Mouse (Mus musculus) erythroblast, embryonic 14.5 days (primary cell): ENCODE data around the gene Khdc3. TPM values are rescaled to one million over a fixed set of nuclear protein-coding genes. Genes with fewer than 3 reads are reported as not detected.

ENCODE experiments used
- H3K27me3 ChIP-seq: 2 replicates; pipeline ENCODE4 v1.6.1; 2012; ENCODE audit warnings: inconsistent platforms; ENCODE audit not compliant: control insufficient read depth
- H3K36me3 ChIP-seq: 2 replicates; pipeline ENCODE4 v1.6.1; 2012; ENCODE audit warnings: mild to moderate bottlenecking, inconsistent platforms; ENCODE audit not compliant: control insufficient read depth
- H3K4me1 ChIP-seq: 2 replicates; pipeline ENCODE4 v1.6.1; 2012; ENCODE audit warnings: inconsistent platforms; ENCODE audit not compliant: control insufficient read depth
- H3K4me3 ChIP-seq: replicated peaks from 2 replicates; pipeline ENCODE3; 2012; ENCODE audit warnings: moderate library complexity, mild to moderate bottlenecking, inconsistent platforms
- H3K9me3 ChIP-seq: 2 replicates; pipeline ENCODE4 v1.6.1; 2012; ENCODE audit warnings: low read length, inconsistent platforms, mixed read lengths; ENCODE audit not compliant: control insufficient read depth
- GATA1 ChIP-seq: IDR thresholded peaks from 2 replicates; pipeline ENCODE4 v1.6.1; 2012; ENCODE audit warnings: low read length, inconsistent platforms, mixed read lengths
- TAL1 ChIP-seq: IDR thresholded peaks from 3 replicates; pipeline ENCODE4 v1.6.1; 2012; ENCODE audit warnings: low read length, inconsistent platforms, mixed read lengths
- polyA plus RNA-seq: library from polyadenylated mRNA; stranded (reverse); fragments of >175 nt; gene quantifications from 2 replicates; pipeline ENCODE4 v1.2.3, GENCODE M21; 2012

Khdc3 gene
- polyA plus RNA-seq: not detected in 2 replicates

DNA sequence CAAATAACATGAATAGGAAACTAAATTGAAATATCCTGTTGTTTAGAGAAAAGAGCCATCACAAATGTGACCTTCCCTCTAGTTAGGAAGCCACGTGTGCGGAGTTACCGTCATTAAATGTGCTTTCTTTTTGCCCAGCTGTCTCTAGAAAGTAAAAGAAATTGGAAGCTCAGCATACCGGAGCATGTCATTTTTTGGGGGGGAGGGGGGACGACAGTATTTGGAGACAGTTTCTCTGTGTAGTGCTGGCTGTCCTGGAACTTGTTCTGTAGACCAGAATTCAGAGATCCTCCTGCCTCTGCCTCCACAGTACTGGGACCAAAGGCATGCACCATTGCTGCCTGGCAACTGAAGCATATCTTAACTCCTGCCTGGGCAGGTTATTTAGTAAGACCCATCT, at the start of gene Khdc3:
Khdc3 (plus strand) TSS at position 301 of the 400 bp plus-strand sequence.
- Histone ChIP-seq H3K27me3 (peaks cover 43% of the 10 kb centered on the region), H3K4me3 (no peak within 1 kb of the TSS), H3K4me1 (peaks cover 6% of the 10 kb centered on the region), H3K9me3 (no peaks in the 10 kb centered on the region), H3K36me3 (no peaks in the 10 kb centered on the region)
- TF ChIP-seq GATA1: no peak
- TF ChIP-seq TAL1: no peak

DNA sequence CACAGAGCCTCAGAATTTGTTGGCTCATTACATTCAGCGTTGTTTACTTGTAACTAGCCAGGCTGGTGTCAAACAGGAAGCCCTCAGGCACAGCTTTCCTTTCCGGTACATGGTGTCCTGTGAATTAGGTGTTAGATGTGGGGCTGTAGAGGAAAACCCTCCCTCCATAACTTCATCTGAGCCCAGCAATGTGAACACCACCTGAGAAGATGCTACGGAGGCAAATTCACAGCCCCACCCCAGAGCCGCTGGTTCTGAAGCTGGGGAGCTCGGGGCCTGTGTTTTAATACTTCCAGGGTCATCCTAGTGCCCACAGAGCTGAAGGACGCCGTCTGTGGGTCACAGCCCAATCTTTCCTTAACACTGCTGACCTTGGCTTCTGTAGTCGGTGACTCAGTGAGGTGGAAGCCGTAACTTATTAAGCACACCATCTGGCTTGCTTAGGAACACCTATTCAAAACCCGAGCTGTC, 46.2 kb upstream of the Khdc3 start:
- H3K27me3 ChIP-seq: no peaks in the 10 kb centered on the region
- H3K4me3 ChIP-seq: no peak overlapping the region
- no peaks in the 10 kb centered on the region for H3K4me1 ChIP-seq
- no peaks in the 10 kb centered on the region for H3K36me3 ChIP-seq
- H3K9me3 ChIP-seq: no peaks in the 10 kb centered on the region
- no peak for TF ChIP-seq TAL1
- TF ChIP-seq GATA1: no peak

DNA sequence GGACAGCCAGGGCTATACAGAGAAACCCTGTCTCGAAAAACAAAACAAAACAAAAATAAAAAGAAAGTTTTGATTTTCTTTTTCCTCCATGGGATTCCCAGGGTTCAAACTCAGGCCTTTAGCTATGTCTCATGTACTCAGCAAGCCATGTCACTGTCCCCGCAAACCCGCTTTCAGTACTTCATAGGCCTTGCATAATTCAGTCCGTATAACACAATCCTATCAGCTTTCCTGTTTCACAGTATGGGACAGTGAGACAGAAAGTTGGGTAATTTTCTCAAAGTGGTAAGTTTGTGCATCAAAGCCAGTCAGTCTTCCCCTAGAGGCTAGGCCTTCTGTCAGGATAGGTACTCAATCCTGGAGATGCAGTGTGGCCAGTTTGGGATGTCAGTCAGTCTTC, 42.4 kb upstream of the Khdc3 start:
- H3K36me3 ChIP-seq: no peaks in the 10 kb centered on the region
- no peak overlapping the region for H3K4me3 ChIP-seq
- no peaks in the 10 kb centered on the region for H3K9me3 ChIP-seq
- TF ChIP-seq GATA1: no peak
- no peak for TF ChIP-seq TAL1
- H3K27me3 ChIP-seq: no peaks in the 10 kb centered on the region
- H3K4me1 ChIP-seq: no peaks in the 10 kb centered on the region

DNA sequence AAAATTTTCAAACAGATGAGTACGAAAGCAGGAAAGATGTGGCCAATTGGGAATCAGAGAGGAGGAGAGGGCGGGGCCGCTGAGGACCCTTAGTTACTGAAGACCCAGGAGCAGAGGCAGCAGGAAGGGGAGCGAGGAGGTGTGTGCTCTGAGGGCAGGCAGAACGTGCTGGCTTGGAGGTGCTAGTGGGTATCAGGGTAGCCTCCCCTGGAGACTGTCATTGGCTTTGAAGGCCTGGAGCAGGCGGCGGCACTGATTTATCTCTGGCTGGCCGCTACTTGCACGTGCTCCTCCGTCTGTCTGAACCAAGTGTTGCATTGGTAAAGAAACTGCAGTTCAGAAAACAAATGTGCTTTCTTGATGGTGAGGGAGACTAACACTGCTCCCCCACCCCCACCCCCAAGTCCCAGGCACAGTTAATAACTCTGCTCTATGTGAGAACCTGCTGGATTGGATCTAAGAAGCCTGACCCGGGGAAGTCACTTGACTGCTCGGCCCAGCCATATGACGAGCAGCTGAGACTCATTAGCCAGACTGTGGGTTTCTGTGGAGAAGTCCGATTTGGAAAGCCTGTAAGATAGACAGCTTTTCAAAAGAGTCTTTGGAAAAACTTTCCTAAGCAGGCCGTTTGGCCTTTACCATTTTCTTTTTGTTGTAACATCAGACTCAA, 37.9 kb upstream of the Khdc3 start:
- Histone ChIP-seq H3K27me3 (no peaks in the 10 kb centered on the region), H3K4me3 (no peak overlapping the region), H3K9me3 (no peaks in the 10 kb centered on the region), H3K4me1 (no peaks in the 10 kb centered on the region), H3K36me3 (no peaks in the 10 kb centered on the region)
- TF ChIP-seq GATA1: no peak
- TF ChIP-seq TAL1: no peak

DNA sequence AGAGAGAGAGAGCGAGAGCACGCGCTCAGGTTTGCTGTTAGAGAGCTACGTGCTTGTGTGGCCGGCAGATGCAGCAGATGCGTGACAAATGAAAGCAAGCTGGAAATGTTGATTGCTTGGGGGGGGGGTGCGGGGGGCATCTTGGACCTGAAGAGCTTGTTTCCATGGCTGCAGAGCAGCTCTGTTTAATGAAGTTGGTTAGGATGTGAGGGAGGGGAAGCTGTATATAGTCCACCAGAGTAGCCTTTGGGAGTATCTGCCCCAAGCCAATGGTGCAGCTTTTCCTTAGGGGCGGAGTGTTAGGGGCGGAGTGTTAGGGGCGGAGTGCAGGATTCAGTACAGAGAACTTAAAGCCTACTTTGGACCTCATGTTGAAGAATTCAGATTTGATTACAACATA, 34.5 kb upstream of the Khdc3 start:
- no peaks in the 10 kb centered on the region for H3K27me3 ChIP-seq
- no peaks in the 10 kb centered on the region for H3K9me3 ChIP-seq
- no peak for TF ChIP-seq TAL1
- no peak for TF ChIP-seq GATA1
- H3K4me1 ChIP-seq: no peaks in the 10 kb centered on the region
- H3K36me3 ChIP-seq: no peaks in the 10 kb centered on the region
- H3K4me3 ChIP-seq: no peak overlapping the region

DNA sequence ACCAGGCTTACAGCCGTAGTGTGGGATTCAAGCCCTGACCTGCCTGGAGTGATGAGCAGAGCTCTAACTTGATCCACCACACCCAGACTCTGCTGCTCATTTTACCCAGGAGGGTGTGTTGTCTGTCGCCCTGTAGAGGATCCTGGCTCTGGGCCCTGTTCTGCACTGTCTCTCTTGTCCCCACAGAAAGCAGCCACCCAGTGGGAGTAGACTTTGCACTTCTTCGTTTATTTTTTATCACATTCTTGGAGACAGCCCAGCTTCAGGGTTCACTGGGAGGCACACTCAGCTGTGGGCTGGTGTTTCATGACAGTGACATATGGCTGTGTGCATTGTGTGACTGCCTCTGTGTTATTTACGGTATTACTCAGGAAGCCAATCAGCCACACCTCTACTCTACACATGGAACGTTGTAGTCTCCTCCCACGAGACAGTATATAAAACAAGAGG, 33.4 kb upstream of the Khdc3 start:
- no peaks in the 10 kb centered on the region for H3K36me3 ChIP-seq
- no peaks in the 10 kb centered on the region for H3K27me3 ChIP-seq
- no peak overlapping the region for H3K4me3 ChIP-seq
- H3K9me3 ChIP-seq: no peaks in the 10 kb centered on the region
- TF ChIP-seq GATA1 (no peak), TAL1 (no peak)
- H3K4me1 ChIP-seq: no peaks in the 10 kb centered on the region

DNA sequence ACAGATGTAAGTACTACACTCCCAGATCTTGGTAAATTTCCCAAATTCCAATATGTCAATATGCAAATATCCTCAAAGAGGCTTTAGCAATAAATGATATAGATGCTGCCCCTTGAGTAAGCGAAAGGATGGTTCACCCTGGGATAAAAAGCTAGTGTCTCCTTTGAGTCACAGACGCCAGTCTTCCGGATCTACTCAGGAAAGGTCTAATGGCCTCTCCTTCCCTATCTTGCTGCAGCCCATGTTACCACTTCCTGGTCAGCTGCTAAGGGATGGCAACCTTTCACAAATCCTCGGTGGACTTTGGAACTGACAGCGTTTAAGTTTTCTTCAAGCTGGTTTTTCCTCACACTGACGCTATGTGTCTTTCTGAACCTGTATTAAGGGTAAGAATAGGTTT, 32.9 kb upstream of the Khdc3 start:
- no peaks in the 10 kb centered on the region for H3K36me3 ChIP-seq
- H3K27me3 ChIP-seq: no peaks in the 10 kb centered on the region
- no peak overlapping the region for H3K4me3 ChIP-seq

DNA sequence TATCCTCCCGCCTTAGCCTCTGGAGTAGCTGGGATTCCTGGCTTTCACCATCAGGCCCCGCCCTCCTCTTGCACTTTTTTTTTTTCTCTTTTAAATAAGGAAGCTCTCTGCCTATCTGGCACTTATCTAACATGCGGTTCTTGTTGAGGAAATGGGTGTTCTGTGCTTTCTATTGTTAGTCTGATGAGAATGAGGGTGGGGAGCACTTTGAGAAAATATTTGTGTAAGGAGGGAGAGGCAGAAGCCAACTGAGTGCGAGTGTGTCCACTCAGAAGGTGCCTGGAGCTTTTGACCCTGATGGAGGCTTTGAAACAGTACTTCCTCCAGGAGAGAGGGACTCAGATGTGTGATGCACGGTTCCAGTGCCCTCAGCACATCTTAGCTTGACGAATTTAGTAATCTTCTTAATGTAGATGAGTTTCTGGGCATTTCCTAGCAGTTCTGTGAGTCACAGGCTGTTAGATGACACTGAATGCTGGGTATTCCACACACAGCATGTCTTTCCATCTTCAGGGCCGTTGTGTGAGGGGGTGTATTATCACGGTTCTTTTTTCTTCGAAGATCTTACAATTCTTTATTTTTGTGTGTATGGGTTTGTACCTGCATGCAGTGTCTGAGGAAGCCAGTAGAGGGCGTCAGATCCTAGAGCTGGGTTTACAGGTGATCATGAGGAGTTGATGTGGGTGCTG, 30.5 kb upstream of the Khdc3 start:
- H3K36me3 ChIP-seq: no peaks in the 10 kb centered on the region
- no peak overlapping the region for H3K4me3 ChIP-seq
- H3K9me3 ChIP-seq: no peaks in the 10 kb centered on the region
- H3K27me3 ChIP-seq: no peaks in the 10 kb centered on the region
- no peak for TF ChIP-seq GATA1
- TF ChIP-seq TAL1: no peak
- H3K4me1 ChIP-seq: no peaks in the 10 kb centered on the region

More for the DNA sequence above, 32.9 kb upstream of the Khdc3 start:
- H3K4me1 ChIP-seq: no peaks in the 10 kb centered on the region
- H3K9me3 ChIP-seq: no peaks in the 10 kb centered on the region
- TF ChIP-seq GATA1: no peak
- no peak for TF ChIP-seq TAL1

DNA sequence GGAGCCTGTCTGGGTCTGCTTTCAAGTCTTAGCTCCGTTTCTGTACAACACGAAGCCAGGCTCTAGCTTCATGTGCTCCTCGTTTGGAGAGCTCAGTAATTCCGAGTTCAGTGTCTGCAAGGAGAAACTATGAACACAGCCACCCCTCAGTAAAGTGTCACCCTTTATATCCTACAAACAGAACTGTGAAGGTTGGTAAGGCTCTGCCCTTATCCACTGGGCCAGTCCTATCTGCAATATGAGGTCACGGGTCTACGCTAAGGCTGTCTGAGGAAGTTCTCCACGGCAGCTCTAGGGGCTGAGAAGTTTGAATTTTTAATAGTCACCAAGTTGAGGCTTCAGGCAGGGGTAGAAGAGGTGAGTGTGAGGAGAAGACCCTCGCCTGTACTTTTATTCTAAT, 29.2 kb upstream of the Khdc3 start:
- no peaks in the 10 kb centered on the region for H3K9me3 ChIP-seq
- no peaks in the 10 kb centered on the region for H3K4me1 ChIP-seq
- TF ChIP-seq TAL1 (no peak), GATA1 (no peak)
- H3K4me3 ChIP-seq: no peak overlapping the region
- no peaks in the 10 kb centered on the region for H3K27me3 ChIP-seq
- H3K36me3 ChIP-seq: no peaks in the 10 kb centered on the region
